Mouse (Mus musculus) right cerebral cortex, postnatal 4 days (tissue): ENCODE measurements around the gene Eef2kmt.

ENCODE experiments used
- DNase-seq: peaks from one replicate; pipeline ENCODE4 v3.0.0-alpha.2; 2022

Gene Eef2kmt

DNA sequence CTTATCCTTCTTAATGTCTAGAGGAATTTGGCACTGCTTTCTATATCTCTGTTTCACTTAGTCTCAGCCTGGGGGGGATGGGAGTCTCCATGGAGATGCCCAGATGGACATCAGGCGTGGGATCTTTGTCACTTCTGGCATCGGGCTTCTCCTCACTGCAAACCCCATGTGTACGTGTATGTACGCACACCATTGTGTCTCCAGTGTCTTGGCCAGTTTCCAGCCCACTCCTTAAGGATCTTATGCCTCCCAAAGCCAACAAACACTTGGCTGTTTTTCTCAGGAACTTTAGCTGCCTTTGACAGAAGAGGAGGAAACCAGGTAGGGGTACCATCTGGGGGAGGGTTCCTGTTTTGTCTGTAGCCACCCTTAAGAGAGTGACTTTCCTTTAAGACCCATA lies 34.4 kb downstream of the Eef2kmt start:
- no peak for DNase-seq

DNA sequence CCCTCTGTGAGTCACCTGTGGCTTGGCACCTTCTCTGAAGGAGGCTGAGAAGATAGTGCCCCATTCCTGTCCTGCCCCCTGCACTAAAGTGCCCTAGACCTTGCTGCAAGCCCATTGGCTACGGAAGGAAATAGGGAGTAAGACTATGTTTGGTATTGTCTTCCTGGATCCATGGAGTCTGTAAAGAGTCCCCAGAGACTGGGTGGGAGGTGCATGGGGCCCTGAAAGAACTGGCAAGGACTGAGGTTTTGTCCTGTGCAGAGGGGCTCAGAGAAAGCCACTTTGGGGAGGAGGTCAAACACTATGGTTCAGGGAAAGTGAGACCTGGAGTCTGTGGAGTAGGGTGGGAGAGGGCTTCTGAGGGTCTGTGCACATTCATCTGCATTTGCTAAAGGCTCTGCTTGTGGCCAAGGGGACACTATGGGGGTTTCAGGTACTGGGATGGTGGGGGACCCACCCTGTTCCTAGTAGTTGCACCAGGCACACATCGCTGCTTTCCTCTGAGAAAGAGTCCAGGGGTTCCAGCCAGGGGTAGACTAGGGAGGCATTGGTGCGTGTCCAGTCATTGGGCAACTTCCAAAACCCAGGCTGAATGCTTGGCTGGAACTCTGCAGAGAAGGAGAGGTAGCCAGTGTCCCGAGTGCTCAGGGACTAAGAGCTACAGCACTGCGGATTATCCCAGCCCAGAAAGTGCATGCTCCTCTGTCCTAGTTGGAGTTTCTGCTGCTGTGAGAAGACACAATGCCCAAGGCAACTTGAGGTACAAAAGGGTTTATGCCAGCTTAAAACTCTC lies 38.2 kb downstream of the Eef2kmt start:
- DNase-seq = no peak

DNA sequence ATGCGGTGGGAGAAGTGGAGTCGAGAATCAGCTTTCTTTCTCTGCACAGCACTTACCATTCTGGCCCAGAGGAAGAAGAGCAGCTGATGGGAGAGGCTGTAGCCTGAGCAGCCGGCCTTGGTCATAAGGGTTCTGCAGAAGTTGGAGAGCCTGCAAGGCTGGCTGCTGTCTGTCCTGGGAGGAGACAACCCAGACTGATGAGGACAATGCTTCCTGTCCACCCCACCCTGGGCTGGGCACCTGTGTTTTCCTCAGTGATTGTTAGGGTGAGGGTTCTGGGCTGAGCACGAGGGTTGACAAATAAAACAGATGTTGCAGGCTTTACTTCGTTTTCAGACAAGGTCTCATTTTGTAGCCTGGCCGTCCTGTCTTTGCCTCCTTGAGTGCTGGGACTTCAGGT lies 39.1 kb downstream of the Eef2kmt start:
- DNase-seq = no peak

DNA sequence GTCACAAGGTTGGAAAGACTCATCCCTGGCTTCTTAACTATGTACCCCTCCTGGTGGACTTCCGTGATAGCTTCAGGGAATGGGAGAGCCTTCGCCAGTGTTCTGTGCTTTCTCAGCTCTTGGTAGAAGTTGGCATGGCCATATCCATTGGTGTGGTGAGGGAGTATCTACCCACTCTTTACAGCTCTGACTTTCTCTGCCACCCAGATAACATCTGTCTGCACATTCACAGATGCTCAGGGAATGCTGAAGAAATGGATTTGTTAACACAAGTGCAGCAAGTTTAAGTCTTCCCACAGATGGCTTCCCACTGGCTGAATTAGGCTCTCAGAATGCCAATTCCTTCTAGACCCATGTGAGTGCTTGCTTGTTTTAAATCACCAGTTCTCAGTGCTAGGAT lies 41.7 kb downstream of the Eef2kmt start:
- DNase-seq = no peak

DNA sequence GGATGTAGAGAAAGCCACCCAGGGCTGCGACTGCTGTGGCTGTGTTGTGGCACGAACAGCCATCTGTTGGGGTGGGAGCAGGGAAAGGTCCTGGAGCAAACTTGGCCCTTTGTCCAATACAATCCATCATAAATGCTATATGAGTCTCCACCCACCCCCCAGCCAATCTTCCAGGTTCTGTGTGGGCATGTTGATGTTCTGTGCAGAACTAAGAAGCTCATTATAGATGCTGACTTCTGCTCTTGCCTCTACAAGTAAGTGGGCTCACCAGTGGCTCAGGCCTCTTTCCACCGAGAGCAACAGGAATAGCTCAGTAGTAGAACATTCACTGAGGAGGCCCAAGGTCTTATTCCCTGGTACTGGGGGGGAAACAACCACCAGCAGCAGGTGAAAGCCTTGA lies 43.6 kb downstream of the Eef2kmt start:
- DNase-seq = no peak

DNA sequence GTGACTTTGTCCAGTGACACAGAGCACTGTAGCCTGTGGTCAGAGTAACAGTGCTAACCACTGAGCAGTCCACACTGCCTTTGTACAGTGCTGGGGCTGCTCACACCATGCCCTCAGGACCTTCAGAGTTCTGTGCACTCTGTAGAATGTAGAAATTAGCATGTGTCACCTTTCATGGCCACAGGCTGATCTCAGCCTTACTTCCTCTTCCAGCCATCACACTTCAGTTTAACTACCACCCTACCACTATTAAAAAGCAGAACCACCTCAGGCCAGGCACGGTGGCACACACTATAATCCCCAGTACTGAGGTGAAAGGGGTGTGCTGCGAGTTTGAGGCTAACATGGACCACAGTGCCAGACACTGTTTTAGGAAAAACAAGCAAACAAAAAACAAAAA lies 45.4 kb downstream of the Eef2kmt start:
- no peak for DNase-seq

DNA sequence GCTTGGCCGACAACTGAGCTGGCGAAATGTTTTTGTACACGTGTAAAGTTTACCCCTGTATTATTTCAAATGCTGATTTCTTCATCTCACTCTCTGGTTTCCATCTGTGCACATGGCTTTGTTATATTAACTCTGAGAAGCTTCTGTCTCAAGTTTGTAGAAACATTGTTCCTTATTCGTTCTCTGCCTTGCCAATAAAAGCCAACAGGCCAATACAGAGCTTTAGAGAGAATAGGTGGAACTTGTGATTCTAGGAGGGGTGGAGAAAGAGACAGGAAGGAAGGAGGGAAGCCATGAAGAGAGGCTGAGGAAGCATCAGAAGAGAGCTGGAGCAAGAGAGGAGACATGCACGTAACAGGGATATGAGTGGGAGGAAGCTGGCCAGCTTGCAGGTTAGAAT lies 49.7 kb downstream of the Eef2kmt start:
- no peak for DNase-seq

DNA sequence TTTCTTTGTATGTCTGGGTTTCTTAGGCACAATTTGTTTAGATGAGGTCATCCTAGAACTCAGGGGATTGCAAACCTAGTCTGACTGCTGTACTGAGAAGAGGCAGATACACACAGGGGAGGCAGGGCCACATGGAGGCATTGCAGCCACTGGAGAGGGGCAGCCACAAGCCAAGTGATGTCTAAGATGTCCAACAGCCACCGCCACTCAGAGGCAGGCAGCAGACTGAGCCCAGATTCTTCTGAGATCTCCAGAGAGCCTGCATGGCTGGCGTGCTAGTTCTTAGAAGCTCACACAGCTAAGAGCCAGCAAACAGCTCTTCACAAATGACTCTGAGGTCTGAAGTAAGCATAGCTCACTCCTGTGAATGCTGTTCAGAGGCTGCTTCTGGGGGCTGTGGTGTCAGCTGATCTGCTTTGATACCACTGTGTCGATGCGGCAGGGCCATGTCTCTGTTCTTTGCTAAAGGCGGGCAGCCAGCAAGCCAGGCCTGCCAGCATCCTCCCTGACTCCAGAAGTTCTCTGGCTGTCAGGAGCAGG lies 50.3 kb downstream of the Eef2kmt start:
- no peak for DNase-seq

DNA sequence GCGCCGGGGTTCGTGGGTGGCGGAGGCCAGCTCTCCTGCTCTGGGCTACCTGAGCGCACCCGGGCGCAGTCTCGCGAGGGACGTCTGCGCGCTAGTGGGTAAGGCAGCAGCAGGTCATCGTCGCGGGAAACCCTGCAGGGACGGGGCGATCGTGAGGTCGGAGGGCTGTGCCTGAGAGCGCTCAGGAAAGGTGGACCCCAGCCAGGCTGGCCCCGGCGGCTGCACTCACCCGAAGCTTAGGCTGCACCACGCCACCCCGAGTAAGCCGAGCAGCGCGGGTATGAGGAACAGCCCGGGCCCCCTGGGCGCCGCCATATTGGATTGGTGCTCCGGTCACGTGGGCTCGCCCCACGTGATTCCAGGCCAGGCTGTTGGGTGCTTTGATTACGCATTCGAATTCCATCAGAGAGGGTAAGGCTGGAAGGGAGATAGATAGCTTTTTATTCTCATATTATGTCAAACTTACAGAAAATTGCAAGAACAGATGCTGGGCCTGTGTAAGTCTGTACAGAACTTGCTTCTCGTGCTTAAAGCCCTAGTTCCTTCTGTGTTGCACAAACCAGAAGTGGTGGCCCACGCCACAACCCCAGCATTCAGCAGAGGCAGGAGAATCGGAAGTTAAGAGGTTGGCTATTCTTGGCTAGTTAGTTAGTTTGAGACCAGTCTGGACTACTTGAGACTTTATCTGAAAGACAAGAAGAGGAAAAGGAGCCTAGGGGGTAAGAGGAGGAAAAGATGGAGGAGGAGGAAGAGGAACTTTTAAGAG lies 51.9 kb downstream of the Eef2kmt start, which contains the start of gene Nagpa:
Gene Nagpa, minus strand, starts transcription at position 345 of the 766 bp plus-strand sequence.
- DNase-seq = peak; percentile 84

DNA sequence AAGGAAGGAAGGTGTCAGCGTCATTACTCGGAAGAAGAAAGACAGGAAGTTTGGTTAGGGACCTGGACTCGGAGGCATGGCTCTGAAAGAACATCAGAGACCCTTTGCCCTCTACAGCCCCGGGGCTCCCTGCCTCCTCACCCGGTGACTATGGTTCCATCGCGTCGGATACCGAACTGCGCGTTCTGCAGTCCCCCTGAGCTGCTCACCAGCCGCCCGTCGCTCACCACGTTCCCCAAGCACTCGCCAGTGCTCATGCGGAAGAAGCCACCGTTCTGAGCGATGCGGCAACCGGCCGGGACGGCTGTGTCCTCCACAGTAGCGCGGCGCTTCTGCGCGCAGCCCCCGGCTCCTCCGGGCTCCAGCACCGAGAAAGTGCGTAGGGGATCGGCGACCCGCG lies 52.6 kb downstream of the Eef2kmt start:
- DNase-seq = peak; percentile 26

DNA sequence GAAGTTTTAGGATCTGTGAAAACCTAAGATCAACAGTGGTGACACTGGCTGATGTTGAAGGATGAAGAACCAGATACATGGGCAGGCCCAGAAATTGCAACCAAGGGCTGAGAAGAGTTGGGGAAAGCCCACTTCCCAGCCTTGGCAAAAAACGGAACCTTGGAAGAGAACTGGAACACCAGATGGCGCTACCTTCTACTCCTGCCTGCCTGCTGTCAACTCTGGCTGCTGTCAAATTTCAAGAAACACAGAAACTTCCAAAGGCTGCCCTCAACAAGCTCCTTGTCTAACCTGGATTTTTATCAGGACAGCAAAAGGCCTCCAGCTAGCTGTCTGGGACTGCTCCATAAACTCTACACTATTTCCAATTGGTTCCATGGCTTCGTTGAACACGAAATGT lies 53.1 kb downstream of the Eef2kmt start:
- peak; percentile 39 for DNase-seq

DNA sequence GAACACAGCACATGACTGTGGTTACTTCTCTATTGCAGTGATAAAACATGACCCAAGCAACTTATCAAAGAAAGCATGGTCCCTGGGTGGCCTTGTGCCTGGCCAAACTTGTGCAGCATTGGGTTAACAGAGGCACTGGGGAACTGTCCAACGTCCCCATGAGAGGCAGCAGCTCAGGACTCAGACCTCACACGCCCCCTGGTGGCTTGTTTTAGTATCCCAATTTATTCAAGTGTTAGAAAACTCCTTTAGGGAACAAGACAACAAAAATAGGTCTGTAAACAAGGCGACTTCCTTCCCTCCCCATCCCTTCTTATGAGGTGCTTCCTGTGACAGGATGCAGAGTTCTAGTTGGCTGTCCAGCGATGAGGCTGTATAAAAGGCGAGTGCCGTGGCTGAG lies 60.7 kb downstream of the Eef2kmt start:
- peak; percentile 55 for DNase-seq
